Mouse (Mus musculus) liver, embryonic 15.5 days (tissue): ENCODE results near the gene Actbl2. TPM values are rescaled to one million over a fixed set of nuclear protein-coding genes. Genes with fewer than 3 reads are reported as not detected.

Source experiments
- ATAC-seq: fragments of 200-750 bp; cut with Nextera tagmentation; 2 replicates; pipeline ENCODE4 v1.8.0; 2017; ENCODE audit warnings: moderate number of reproducible peaks, mild to moderate bottlenecking, moderate library complexity; ENCODE audit not compliant: insufficient read depth
- H3K27ac ChIP-seq: fragments of 300-500 bp; sonication (generic); replicated peaks from 2 replicates; pipeline ENCODE4 v1.5.1; 2015; ENCODE audit warnings: mild to moderate bottlenecking, inconsistent platforms
- H3K27me3 ChIP-seq: fragments of 300-500 bp; sonication (generic); 2 replicates; pipeline ENCODE4 v1.6.1; 2015; ENCODE audit warnings: mild to moderate bottlenecking, inconsistent platforms
- H3K36me3 ChIP-seq: fragments of 300-500 bp; sonication (generic); replicated peaks from 2 replicates; pipeline ENCODE4 v1.6.1; 2015; ENCODE audit warnings: moderate library complexity, mild to moderate bottlenecking, inconsistent platforms
- H3K4me1 ChIP-seq: fragments of 300-500 bp; sonication (generic); replicated peaks from 2 replicates; pipeline ENCODE4 v1.6.1; 2015; ENCODE audit warnings: inconsistent platforms
- H3K4me2 ChIP-seq: fragments of 300-500 bp; sonication (generic); 2 replicates; pipeline ENCODE4 v1.6.1; 2015; ENCODE audit warnings: moderate library complexity, mild to moderate bottlenecking, inconsistent platforms
- H3K4me3 ChIP-seq: fragments of 300-500 bp; sonication (generic); replicated peaks from 2 replicates; pipeline ENCODE4 v1.5.1; 2015; ENCODE audit warnings: mild to moderate bottlenecking, inconsistent platforms
- H3K9ac ChIP-seq: fragments of 300-500 bp; sonication (generic); 2 replicates; pipeline ENCODE4 v1.6.1; 2015; ENCODE audit warnings: moderate library complexity, mild to moderate bottlenecking, inconsistent platforms
- H3K9me3 ChIP-seq: fragments of 300-500 bp; sonication (generic); replicated peaks from 2 replicates; pipeline ENCODE4 v1.6.1; 2016; ENCODE audit warnings: inconsistent platforms
- WGBS: fragments of 180-500 bp; shearing (Covaris S2); methylation state at CpG from one replicate; pipeline ENCODE4 v1.1.7; 2015; ENCODE audit warnings: mixed read lengths; ENCODE audit not compliant: insufficient replicate concordance; 5-methylcytosine and 5-hydroxymethylcytosine counted together
- polyA plus RNA-seq: library from polyadenylated mRNA; unstranded; fragments of >200 nt; fragmentation: Nextera tagmentation; extraction: Ambion mirVana; gene quantifications from 2 replicates; pipeline ENCODE4 v1.2.1, GENCODE M21; 2015

Gene Actbl2
- polyA plus RNA-seq, 1 experiment from 2014 or later, result not detected

DNA sequence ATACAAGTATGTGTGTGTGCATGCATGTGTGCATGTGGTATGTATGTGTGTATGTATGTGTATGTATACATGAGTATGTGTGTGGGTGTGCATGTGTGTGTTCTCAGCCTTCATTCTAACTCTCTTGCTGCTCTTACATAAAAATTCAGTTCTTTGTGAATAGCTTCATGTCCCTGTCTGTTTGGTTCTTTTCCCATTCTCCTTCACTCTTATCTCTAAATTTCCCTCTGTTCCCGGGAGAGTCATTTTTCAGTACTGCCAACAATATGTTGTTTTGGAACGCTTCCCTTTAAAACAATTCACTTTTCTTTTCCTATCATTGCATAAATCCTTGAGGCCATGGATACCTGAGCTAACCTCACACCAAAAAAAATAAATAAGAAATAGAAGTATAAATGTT lies 46.6 kb downstream of the Actbl2 start:
- no peaks in the 10 kb centered on the region for H3K9me3 ChIP-seq
- 56% methylated on average over 2 of the region's 2 CpGs for WGBS

DNA sequence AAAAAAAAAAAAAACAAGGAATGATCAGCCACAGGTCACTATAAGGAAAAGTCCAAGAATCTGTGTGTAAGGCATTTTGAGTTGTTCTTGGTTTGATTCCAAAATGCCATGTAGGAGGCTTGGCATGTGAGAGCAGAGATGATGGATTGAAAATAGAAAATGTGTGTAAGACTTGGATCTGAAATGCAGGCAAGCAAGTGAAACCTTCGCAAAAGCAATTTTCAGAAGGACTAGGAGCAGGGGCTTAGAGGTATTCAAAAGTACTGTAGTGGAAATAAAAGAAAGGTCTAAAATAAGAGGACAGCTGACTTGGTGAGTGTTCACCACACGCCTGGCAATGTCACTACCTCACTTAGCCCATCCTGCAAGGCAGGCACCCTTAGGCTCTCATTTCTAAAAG lies 49.4 kb downstream of the Actbl2 start:
- no peaks in the 10 kb centered on the region for H3K9me3 ChIP-seq
- H3K4me2 ChIP-seq, result no peak overlapping the region
- 64% methylated on average over 2 of the region's 2 CpGs for WGBS
- no peak for ATAC-seq
- no peaks in the 10 kb centered on the region for H3K4me1 ChIP-seq
- no peaks in the 10 kb centered on the region for H3K36me3 ChIP-seq
- H3K27me3 ChIP-seq, result no peaks in the 10 kb centered on the region
- no peak overlapping the region for H3K4me3 ChIP-seq
- H3K9ac ChIP-seq, result no peak overlapping the region
- no peak overlapping the region for H3K27ac ChIP-seq

More for the DNA sequence above, 46.6 kb downstream of the Actbl2 start:
- no peak overlapping the region for H3K4me2 ChIP-seq
- no peak overlapping the region for H3K27ac ChIP-seq
- H3K4me3 ChIP-seq, result no peak overlapping the region
- ATAC-seq, result no peak
- no peak overlapping the region for H3K9ac ChIP-seq
- H3K27me3 ChIP-seq, result no peaks in the 10 kb centered on the region
- no peaks in the 10 kb centered on the region for H3K4me1 ChIP-seq
- no peaks in the 10 kb centered on the region for H3K36me3 ChIP-seq

DNA sequence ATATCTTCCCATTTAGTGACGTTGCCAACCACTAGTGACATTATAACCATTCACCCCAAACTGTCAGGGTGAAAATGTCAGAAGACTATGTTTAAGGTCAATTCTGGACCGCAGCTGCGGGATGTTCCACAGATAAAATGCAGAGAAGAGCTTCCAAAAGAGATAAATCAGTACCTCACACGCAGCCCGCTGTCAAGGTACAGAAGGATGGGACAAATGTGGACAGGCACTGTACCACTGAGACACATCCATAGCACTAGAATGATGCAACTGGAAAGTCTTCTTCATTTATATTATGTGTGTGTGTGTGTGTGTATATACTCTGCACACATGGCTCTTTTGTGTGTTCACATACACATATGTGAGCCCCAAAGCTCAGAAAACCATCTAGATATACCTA lies 49.9 kb downstream of the Actbl2 start:
- Histone ChIP-seq H3K4me2 (no peak overlapping the region), H3K4me3 (no peak overlapping the region), H3K36me3 (no peaks in the 10 kb centered on the region), H3K27ac (no peak overlapping the region), H3K4me1 (no peaks in the 10 kb centered on the region), H3K9ac (no peak overlapping the region), H3K9me3 (no peaks in the 10 kb centered on the region), H3K27me3 (no peaks in the 10 kb centered on the region)
- no peak for ATAC-seq
- WGBS, result 68% methylated on average over 5 of the region's 5 CpGs

Other genes with a start within 250 kb of the Actbl2 start
- gene Gpbp1, start 235.1 kb downstream of the Actbl2 start, polyA plus RNA-seq, result 31.6 and 35.5 TPM in 2 replicates